Mouse (Mus musculus): ENCODE measurements around the gene Col2a1. TPM values are rescaled to one million over a fixed set of nuclear protein-coding genes. Genes with fewer than 3 reads are reported as not detected.

The Col2a1 gene
- polyA plus RNA-seq (2016; fragmentation: Nextera tagmentation; extraction: Ambion mirVana), result 1.1 and 1.3 TPM in 2 replicates

GRCm38 (mm10) chr15:98003822-98004739, at the start of gene Col2a1:
Gene Col2a1 (minus strand): TSS chr15:98004695.
- Histone ChIP-seq H3K4me3 (peak within 1 kb of the TSS; percentile 32), H3K36me3 (no peaks in the 10 kb centered on the region), H3K4me1 (peaks cover 29% of the 10 kb centered on the region), H3K27ac (no peak within 1 kb of the TSS), H3K4me2 (peak within 1 kb of the TSS; percentile 51), H3K9me3 (replicated peaks) (no peaks in the 10 kb centered on the region), H3K27me3 (replicated peaks) (peaks cover 100% of the 10 kb centered on the region), H3K9ac (no peak within 1 kb of the TSS)
- 2% methylated on average over 58 of the region's 59 CpGs for WGBS (ENCODE audit: insufficient replicate concordance)
- ATAC-seq, result no peak

DNA sequence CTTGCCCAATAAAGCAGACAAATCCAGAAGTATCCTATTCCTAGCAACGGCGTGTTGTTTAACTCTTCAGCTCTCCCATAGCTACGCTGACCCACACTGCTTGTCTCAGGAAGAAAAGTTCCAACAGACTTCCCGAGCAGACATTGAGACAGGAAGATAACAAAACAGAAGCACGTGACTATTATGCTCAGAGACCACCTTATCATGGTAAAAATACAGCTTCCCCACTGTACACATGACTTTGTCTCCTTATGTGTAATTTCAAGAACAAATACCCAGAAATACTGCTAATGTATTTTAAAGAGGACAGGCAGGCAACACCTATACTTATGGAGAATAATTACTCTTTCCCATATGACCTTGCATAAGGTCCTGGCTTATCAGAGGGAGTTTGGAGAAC, 47.2 kb upstream of the Col2a1 start:
- no peaks in the 10 kb centered on the region for H3K9me3 ChIP-seq (replicated peaks)
- H3K4me2 ChIP-seq, result no peak overlapping the region
- no peak overlapping the region for H3K27ac ChIP-seq
- H3K4me3 ChIP-seq, result no peak overlapping the region
- H3K4me1 ChIP-seq, result no peaks in the 10 kb centered on the region
- H3K36me3 ChIP-seq, result peaks cover 91% of the 10 kb centered on the region
- H3K9ac ChIP-seq, result no peak overlapping the region
- H3K27me3 ChIP-seq (replicated peaks), result no peaks in the 10 kb centered on the region
- 72% methylated on average over 5 of the region's 5 CpGs for WGBS (ENCODE audit: insufficient replicate concordance)
- ATAC-seq, result no peak

DNA sequence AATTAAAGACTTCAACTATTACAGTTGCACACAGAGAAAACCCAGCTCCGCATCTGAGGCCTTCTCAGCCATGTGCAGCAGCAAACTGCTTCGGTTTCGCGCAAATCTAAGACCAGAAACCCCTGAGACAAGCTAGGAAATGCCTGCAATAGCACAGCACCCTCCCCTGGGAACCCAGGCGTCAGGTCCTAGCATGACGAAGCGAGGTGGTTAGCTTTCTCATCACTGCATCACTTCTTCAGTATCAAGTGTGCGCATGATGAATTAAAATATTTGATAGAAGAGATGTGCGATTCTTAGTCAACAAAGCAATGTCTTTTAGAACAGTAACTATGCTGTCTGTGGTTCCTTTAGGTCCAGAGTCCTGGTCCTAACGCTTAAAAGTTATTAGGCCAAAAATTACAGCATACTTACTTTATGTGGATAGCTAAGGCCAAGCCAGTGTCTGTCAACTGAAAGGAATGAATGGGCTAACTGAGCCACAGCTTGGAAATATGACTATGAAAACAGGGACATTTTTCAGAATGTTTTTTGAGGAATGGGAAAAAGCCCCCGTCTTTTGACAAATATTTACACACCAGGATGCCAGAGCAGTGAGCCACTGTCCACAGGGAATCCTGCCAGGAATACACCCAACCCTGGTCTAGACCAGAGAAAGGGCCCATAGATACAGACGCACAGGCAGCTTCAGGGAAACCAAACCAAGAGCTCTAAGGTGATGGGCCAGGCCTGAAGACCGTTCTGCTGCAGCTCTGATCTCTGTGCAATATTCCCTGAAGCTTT, 44.6 kb upstream of the Col2a1 start:
- H3K9me3 ChIP-seq (replicated peaks), result no peaks in the 10 kb centered on the region
- H3K4me3 ChIP-seq, result no peak overlapping the region
- ATAC-seq, result no peak
- no peak overlapping the region for H3K9ac ChIP-seq
- H3K27me3 ChIP-seq (replicated peaks), result no peaks in the 10 kb centered on the region
- H3K4me1 ChIP-seq, result no peaks in the 10 kb centered on the region
- no peak overlapping the region for H3K4me2 ChIP-seq
- no peak overlapping the region for H3K27ac ChIP-seq
- 89% methylated on average over 13 of the region's 13 CpGs for WGBS (ENCODE audit: insufficient replicate concordance)
- peaks cover 94% of the 10 kb centered on the region for H3K36me3 ChIP-seq

DNA sequence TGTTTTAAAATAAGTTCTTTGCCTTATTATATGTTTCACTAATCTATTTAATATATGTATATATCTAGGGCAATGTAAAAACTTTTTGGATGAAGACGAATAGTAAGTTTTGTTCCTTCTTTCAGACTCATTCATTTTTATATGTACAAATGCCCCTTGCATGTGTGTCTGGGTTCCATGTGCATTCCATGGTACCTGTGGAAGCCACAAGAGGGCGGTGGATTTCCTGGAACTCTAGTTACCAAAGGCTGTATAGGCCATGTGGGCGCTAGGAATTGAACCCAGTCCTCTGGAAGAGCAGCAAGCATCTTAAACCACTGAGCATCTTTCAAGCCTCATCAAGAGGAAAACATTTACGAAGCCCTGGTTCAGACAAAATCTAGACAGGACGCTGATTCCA, 39.9 kb upstream of the Col2a1 start:
- Histone ChIP-seq H3K27ac (no peak overlapping the region), H3K9ac (no peak overlapping the region), H3K4me2 (no peak overlapping the region), H3K27me3 (replicated peaks) (no peaks in the 10 kb centered on the region), H3K9me3 (replicated peaks) (no peaks in the 10 kb centered on the region), H3K4me3 (no peak overlapping the region), H3K36me3 (peaks cover 99% of the 10 kb centered on the region), H3K4me1 (no peaks in the 10 kb centered on the region)
- 86% methylated on average over 5 of the region's 5 CpGs for WGBS (ENCODE audit: insufficient replicate concordance)
- ATAC-seq, result no peak

DNA sequence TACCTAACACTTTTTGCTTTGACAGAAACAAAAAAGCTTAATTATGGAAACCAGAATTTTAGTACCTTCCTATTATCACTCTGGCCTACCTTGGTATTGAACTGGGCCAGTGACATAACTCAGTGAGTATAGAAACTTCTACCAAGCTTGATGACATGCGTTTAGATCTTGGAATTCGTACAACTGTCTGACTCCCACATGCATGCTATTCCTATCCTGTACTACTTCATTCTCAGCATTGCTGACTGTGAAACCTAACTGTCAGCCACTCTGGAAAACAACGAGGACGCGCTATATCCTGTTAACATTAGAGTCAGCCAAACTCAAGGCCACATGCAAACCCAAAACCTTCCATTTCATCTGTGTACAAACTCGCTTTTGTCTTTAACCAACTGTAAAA, 39.5 kb upstream of the Col2a1 start:
- WGBS (ENCODE audit: insufficient replicate concordance), result 91% methylated on average over 6 of the region's 6 CpGs
- Histone ChIP-seq H3K27me3 (replicated peaks) (no peaks in the 10 kb centered on the region), H3K9ac (no peak overlapping the region), H3K9me3 (replicated peaks) (no peaks in the 10 kb centered on the region), H3K27ac (no peak overlapping the region), H3K4me1 (no peaks in the 10 kb centered on the region), H3K36me3 (peaks cover 99% of the 10 kb centered on the region), H3K4me2 (no peak overlapping the region), H3K4me3 (no peak overlapping the region)
- no peak for ATAC-seq

- Histone ChIP-seq H3K27me3 (replicated peaks) (no peaks in the 10 kb centered on the region), H3K27ac (no peak overlapping the region), H3K4me1 (no peaks in the 10 kb centered on the region), H3K9ac (no peak overlapping the region), H3K9me3 (replicated peaks) (no peaks in the 10 kb centered on the region), H3K4me2 (no peak overlapping the region), H3K36me3 (peaks cover 99% of the 10 kb centered on the region), H3K4me3 (no peak overlapping the region)
- ATAC-seq, result no peak
- 83% methylated on average over 12 of the region's 12 CpGs for WGBS (ENCODE audit: insufficient replicate concordance)
Measured at GRCm38 (mm10) chr15:98042508-98042907, 38.0 kb upstream of the Col2a1 start.

GRCm38 (mm10) chr15:98039682-98040081, 35.2 kb upstream of the Col2a1 start:
- H3K4me1 ChIP-seq, result no peaks in the 10 kb centered on the region
- no peak for ATAC-seq
- H3K9ac ChIP-seq, result no peak overlapping the region
- 88% methylated on average over 10 of the region's 10 CpGs for whole genome bisulfite sequencing (ENCODE audit: insufficient replicate concordance)
- no peak overlapping the region for H3K27ac ChIP-seq
- H3K4me3 ChIP-seq, result no peak overlapping the region
- H3K36me3 ChIP-seq, result peaks cover 87% of the 10 kb centered on the region
- H3K9me3 ChIP-seq (replicated peaks), result no peaks in the 10 kb centered on the region
- H3K4me2 ChIP-seq, result no peak overlapping the region
- H3K27me3 ChIP-seq (replicated peaks), result no peaks in the 10 kb centered on the region

GRCm38 (mm10) chr15:98036578-98036977, 32.1 kb upstream of the Col2a1 start:
- 84% methylated on average over 5 of the region's 5 CpGs for WGBS (ENCODE audit: insufficient replicate concordance)

GRCm38 (mm10) chr15:98035076-98035755, 30.7 kb upstream of the Col2a1 start:
- WGBS (ENCODE audit: insufficient replicate concordance), result 30% methylated on average over 3 of the region's 3 CpGs

More at GRCm38 (mm10) chr15:98036578-98036977, 32.1 kb upstream of the Col2a1 start:
- no peak for ATAC-seq
- Histone ChIP-seq H3K4me2 (no peak overlapping the region), H3K9ac (no peak overlapping the region), H3K27me3 (replicated peaks) (no peaks in the 10 kb centered on the region), H3K27ac (no peak overlapping the region), H3K4me3 (no peak overlapping the region), H3K9me3 (replicated peaks) (no peaks in the 10 kb centered on the region), H3K4me1 (no peaks in the 10 kb centered on the region), H3K36me3 (peaks cover 56% of the 10 kb centered on the region)

DNA sequence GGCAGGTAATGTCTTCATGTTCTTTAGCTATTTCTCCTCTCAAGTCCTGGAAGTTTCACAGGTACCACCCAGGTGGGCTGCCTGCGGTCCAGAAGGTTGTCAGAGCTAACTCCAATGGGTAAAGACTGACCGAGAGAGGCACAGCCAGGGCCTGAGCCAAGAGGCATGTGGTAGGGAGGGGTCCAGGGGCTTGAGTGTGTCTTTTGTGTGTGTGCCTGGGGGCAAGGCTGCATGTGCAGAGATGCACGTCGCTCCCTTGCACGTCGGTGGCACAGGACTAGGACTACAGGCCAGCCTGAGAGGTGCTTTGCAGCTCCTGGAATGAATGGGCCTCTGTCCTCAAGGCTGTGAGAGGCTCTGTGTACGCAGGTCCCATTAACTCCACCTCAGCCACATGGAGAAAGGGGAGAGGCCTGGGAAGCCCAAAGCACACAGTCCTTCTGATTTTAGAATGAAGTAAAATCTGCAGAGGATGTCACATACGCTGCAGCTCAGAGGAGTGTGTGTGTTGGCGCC, 28.8 kb upstream of the Col2a1 start:
- no peak for ATAC-seq
- H3K36me3 ChIP-seq, result peaks cover 23% of the 10 kb centered on the region
- H3K9ac ChIP-seq, result no peak overlapping the region
- no peak overlapping the region for H3K4me2 ChIP-seq
- WGBS (ENCODE audit: insufficient replicate concordance), result 79% methylated on average over 9 of the region's 9 CpGs
- H3K27me3 ChIP-seq (replicated peaks), result peaks cover 5% of the 10 kb centered on the region; the same call in 1 of the 2 replicates
- no peaks in the 10 kb centered on the region for H3K9me3 ChIP-seq (replicated peaks)
- no peak overlapping the region for H3K27ac ChIP-seq
- no peak overlapping the region for H3K4me3 ChIP-seq
- no peaks in the 10 kb centered on the region for H3K4me1 ChIP-seq

More at GRCm38 (mm10) chr15:98035076-98035755, 30.7 kb upstream of the Col2a1 start:
- Histone ChIP-seq H3K4me2 (no peak overlapping the region), H3K36me3 (peaks cover 42% of the 10 kb centered on the region), H3K27ac (no peak overlapping the region), H3K27me3 (replicated peaks) (no peaks in the 10 kb centered on the region), H3K9me3 (replicated peaks) (no peaks in the 10 kb centered on the region), H3K9ac (no peak overlapping the region), H3K4me3 (no peak overlapping the region), H3K4me1 (no peaks in the 10 kb centered on the region)
- ATAC-seq, result no peak

DNA sequence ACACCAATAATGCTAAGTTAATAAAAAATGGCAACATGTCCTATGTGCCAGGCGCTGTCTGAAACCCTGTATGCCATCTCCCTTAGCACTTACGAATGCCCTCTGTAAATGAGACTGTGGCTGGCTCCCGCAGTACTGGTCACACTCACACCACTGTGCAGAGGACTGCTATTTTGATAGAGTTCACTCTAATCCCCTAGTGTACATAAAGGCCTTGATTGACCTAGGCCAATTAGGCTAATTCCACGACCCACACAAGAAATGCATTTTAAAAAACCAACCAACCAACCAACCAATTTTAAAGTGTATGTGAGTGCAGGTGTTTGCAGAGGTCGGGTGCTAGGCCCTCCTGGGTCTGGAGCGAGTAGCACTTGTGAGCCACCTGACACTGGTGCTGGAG, 25.3 kb upstream of the Col2a1 start:
- Histone ChIP-seq H3K27ac (no peak overlapping the region), H3K27me3 (replicated peaks) (peaks cover 40% of the 10 kb centered on the region), H3K4me1 (no peaks in the 10 kb centered on the region), H3K9me3 (replicated peaks) (no peaks in the 10 kb centered on the region), H3K36me3 (no peaks in the 10 kb centered on the region), H3K4me2 (no peak overlapping the region), H3K4me3 (no peak overlapping the region), H3K9ac (no peak overlapping the region)
- ATAC-seq, result no peak
- WGBS (ENCODE audit: insufficient replicate concordance), result 63% methylated on average over 6 of the region's 6 CpGs

Measured in liver, embryonic 12.5 days (tissue).